In genomic region chr7:112663314-112663966, GRCm38 (mm10) we compare ENCODE assay signal across 8 mouse cellular contexts. TPM values are rescaled to one million over a fixed set of nuclear protein-coding genes. Genes with fewer than 3 reads are reported as not detected.
A peak's percentile ranks its signal among the peaks of the same experiment; 100 is the strongest.
DNase-seq lines count a peak whose midpoint lies in the region; ATAC-seq and TF ChIP-seq lines count a peak whose summit lies in the region.

No protein-coding gene starts in this region.

- TF ChIP-seq POLR2A in heart, adult 2 months (IDR thresholded peaks at IDR 0.05; ENCODE audit: insufficient read depth, low read depth, low read length) = no peak
- TF ChIP-seq POLR2A in olfactory bulb, adult 2 months (IDR thresholded peaks at IDR 0.05; ENCODE audit: insufficient read depth, low read depth, low read length) = no peak

- ATAC-seq in kidney, embryonic 14.5 days (ENCODE audit: low FRiP score, low TSS enrichment) = peak; percentile 74
- ATAC-seq in liver, embryonic 13.5 days (ENCODE audit: low read depth) = no peak
- no peak for ATAC-seq in cerebellum, adult (ENCODE audit: insufficient number of reproducible peaks, low FRiP score, low TSS enrichment)

- H3K27ac ChIP-seq in heart, adult 2 months = peak overlapping the region; percentile 64
- H3K27ac ChIP-seq in kidney, embryonic 14.5 days (ENCODE audit: low read depth, low read length) = peak overlapping the region; percentile 83
- peak overlapping the region; percentile 51 for H3K27ac ChIP-seq in liver, embryonic 13.5 days
- H3K27ac ChIP-seq in olfactory bulb, adult 2 months (ENCODE audit: insufficient read depth, low read depth, low read length) = peak overlapping the region; percentile 13; the same call in 1 of the 2 replicates

- peak overlapping the region; percentile 5; the same call in 1 of the 2 replicates for H3K4me3 ChIP-seq in heart, adult 2 months
- no peak overlapping the region for H3K4me3 ChIP-seq in kidney, embryonic 14.5 days (ENCODE audit: low read length)
- no peak overlapping the region for H3K4me3 ChIP-seq in liver, embryonic 13.5 days (replicated peaks)
- H3K4me3 ChIP-seq in olfactory bulb, adult 2 months (ENCODE audit: insufficient read depth, low read depth, low read length) = no peak overlapping the region

- no peaks in the 10 kb centered on the region for H3K27me3 ChIP-seq in heart, adult 2 months (ENCODE audit: control insufficient read depth, insufficient read depth, low read length)
- no peaks in the 10 kb centered on the region for H3K27me3 ChIP-seq in kidney, embryonic 14.5 days (ENCODE audit: control insufficient read depth, insufficient read depth, low read length)
- no peaks in the 10 kb centered on the region for H3K27me3 ChIP-seq in liver, embryonic 13.5 days

- no peak overlapping the region; the same call in 1 of the 2 replicates for H3K9ac ChIP-seq in heart, adult 2 months (ENCODE audit: low read depth, low read length)
- no peak overlapping the region for H3K9ac ChIP-seq in kidney, embryonic 14.5 days (ENCODE audit: low read depth, low read length)
- H3K9ac ChIP-seq in liver, embryonic 13.5 days = no peak overlapping the region

- H3K9me3 ChIP-seq in kidney, embryonic 14.5 days (ENCODE audit: control insufficient read depth, low read length) = no peaks in the 10 kb centered on the region
- H3K9me3 ChIP-seq in liver, embryonic 13.5 days (replicated peaks) = no peaks in the 10 kb centered on the region

- WGBS in heart, adult 2 months = 36% methylated on average over 6 of the region's 6 CpGs
- WGBS in kidney, embryonic 14.5 days = 13% methylated on average over 6 of the region's 6 CpGs
- WGBS in liver, embryonic 13.5 days (ENCODE audit: insufficient replicate concordance) = 31% methylated on average over 6 of the region's 6 CpGs
- WGBS in olfactory bulb, adult 2 months = 16% methylated on average over 6 of the region's 6 CpGs

- TF ChIP-seq CTCF in heart, adult 2 months (IDR thresholded peaks at IDR 0.05) = no peak
- no peak for TF ChIP-seq CTCF in olfactory bulb, adult 2 months (IDR thresholded peaks at IDR 0.05; ENCODE audit: insufficient read depth, low read depth, low read length)

- H3K36me3 ChIP-seq in heart, adult 2 months (ENCODE audit: control insufficient read depth, insufficient read depth, low read length) = no peaks in the 10 kb centered on the region; the same call in 1 of the 2 replicates
- H3K36me3 ChIP-seq in kidney, embryonic 14.5 days (ENCODE audit: control insufficient read depth, insufficient read depth, low read length) = no peaks in the 10 kb centered on the region
- H3K36me3 ChIP-seq in liver, embryonic 13.5 days = no peaks in the 10 kb centered on the region

- H3K79me2 ChIP-seq in heart, adult 2 months (replicated peaks; ENCODE audit: control insufficient read depth, insufficient read depth, low read length) = no peaks in the 10 kb centered on the region

- H3K4me1 ChIP-seq in heart, adult 2 months (ENCODE audit: control insufficient read depth, insufficient read depth, low read length) = peaks cover 12% of the 10 kb centered on the region
- peaks cover 15% of the 10 kb centered on the region for H3K4me1 ChIP-seq in kidney, embryonic 14.5 days (ENCODE audit: control insufficient read depth, insufficient read depth, low read length)
- H3K4me1 ChIP-seq in liver, embryonic 13.5 days (replicated peaks) = no peaks in the 10 kb centered on the region
- peaks cover 3% of the 10 kb centered on the region for H3K4me1 ChIP-seq in olfactory bulb, adult 2 months (ENCODE audit: control insufficient read depth, insufficient read depth, low read length)

- peak overlapping the region; percentile 21 for H3K4me2 ChIP-seq in kidney, embryonic 14.5 days (replicated peaks; ENCODE audit: low read depth, low read length)
- H3K4me2 ChIP-seq in liver, embryonic 13.5 days = no peak overlapping the region

- intact Hi-C loops in heart, adult 2 months (cut with DNase I) = loop anchor here (5.0 kb wide), 1 partner anchor 204 kb away; no protein-coding TSS in a partner anchor

- DNase-seq in urinary bladder, postnatal 25 days (ENCODE audit: low spot score) = peak; percentile 26
- no peak for DNase-seq in urinary bladder, postnatal 10 days (ENCODE audit: low spot score)
- DNase-seq in heart, adult 2 months = peak; percentile 63
- DNase-seq in liver, embryonic 13.5 days = no peak
- no peak for DNase-seq in cerebellum, adult 18-20 months

- TF ChIP-seq EP300 in heart, adult 2 months (IDR thresholded peaks at IDR 0.05; ENCODE audit: insufficient read depth, low read depth, low read length) = no peak

RNA-seq across cellular contexts. Expression of gene Tead1, which starts 15.7 kb away (rescaled TPM):
- total RNA-seq in heart, adult 2 months (2021) = 100 to 1,000 TPM; 169 to 195 TPM
- polyA plus RNA-seq in heart, adult 2 months (2012; rRNA removed) = 39.5 and 67.4 TPM in 2 replicates
- 30.1 and 36.8 TPM in 2 replicates for polyA plus RNA-seq in kidney, embryonic 14.5 days (2014; fragmentation: Nextera tagmentation; extraction: Ambion mirVana)
- polyA plus RNA-seq in liver, embryonic 13.5 days (2015; fragmentation: Nextera tagmentation; extraction: Ambion mirVana) = 0.98 and 1.7 TPM in 2 replicates
- polyA plus RNA-seq in olfactory bulb, adult 2 months (2012; ENCODE audit: insufficient read depth, insufficient read length, low replicate concordance, missing spikeins) = not detected in 2 replicates

Comparison
In these comparisons a context has a peak if more than half of its experiments do, and no peak if none do; other contexts are left out.
1. DNase-seq: peak in urinary bladder, postnatal 25 days (single experiment) and heart, adult 2 months (2 of 2); none in urinary bladder, postnatal 10 days (single experiment), liver, embryonic 13.5 days (single experiment) and cerebellum, adult 18-20 months (0 of 2).
2. H3K27ac ChIP-seq: peak in every context shown above with its lines; median percentile 83 in kidney, embryonic 14.5 days; 64 in heart, adult 2 months; 51 in liver, embryonic 13.5 days; 13 in olfactory bulb, adult 2 months.